Mouse (Mus musculus): ENCODE measurements at regions not wholly inside any gene's neighbourhood (a gene's known extent, or its start where the extent isn't known, plus 50 kb on each side); places are given as distances from the start of the nearest gene placed in this dataset.

- Histone ChIP-seq H3K9ac (replicated peaks; ENCODE audit: low read depth, low read length) (no peak overlapping the region), H3K4me1 (ENCODE audit: control insufficient read depth, insufficient read depth) (peaks cover 11% of the 10 kb centered on the region), H3K27me3 (ENCODE audit: control insufficient read depth, insufficient read depth, low read length) (no peaks in the 10 kb centered on the region), H3K4me3 (ENCODE audit: low read depth, low read length) (no peak overlapping the region), H3K27ac (ENCODE audit: low read depth) (no peak overlapping the region), H3K36me3 (replicated peaks; ENCODE audit: control insufficient read depth, insufficient read depth, low read length) (no peaks in the 10 kb centered on the region), H3K9me3 (replicated peaks; ENCODE audit: control insufficient read depth, low read length) (no peaks in the 10 kb centered on the region), H3K4me2 (ENCODE audit: low read depth, low read length) (no peak overlapping the region)
- no peak for TF ChIP-seq EP300 (IDR thresholded peaks at IDR 0.05; ENCODE audit: low read depth)
- no peak for TF ChIP-seq CTCF (IDR thresholded peaks at IDR 0.05; ENCODE audit: low read depth)
- 89% methylated on average over 6 of the region's 6 CpGs for WGBS
- ATAC-seq (ENCODE audit: insufficient read depth, low read depth) (no peak), DNase-seq (ENCODE audit: low spot score) (no peak)
These were observed 417.8 kb downstream of the Rps24 start for GRCm38 (mm10) chr14:24904712-24905111.

DNA sequence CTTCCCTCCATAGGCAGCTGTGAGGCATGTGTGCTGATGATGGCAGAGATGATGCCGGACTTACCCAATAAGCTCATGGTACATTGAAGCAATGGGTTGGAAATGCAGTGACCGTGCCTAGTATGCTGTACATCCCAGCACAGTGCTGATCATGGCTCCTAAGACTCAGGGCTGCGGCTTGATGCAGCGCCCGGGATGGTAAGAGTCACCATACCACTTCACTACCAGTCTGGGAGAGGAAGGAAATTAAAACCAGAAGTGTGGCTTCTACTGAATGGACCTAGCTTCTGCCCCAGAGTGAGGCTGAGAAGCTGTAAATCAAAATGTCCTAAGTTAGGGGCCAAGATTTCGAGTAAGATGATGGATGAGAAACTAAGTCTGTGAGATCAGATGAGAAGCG, 420.0 kb downstream of the Rps24 start:
- H3K27me3 ChIP-seq (ENCODE audit: control insufficient read depth, insufficient read depth, low read length), result no peaks in the 10 kb centered on the region
- WGBS, result 83% methylated on average over 7 of the region's 7 CpGs
- peaks cover 17% of the 10 kb centered on the region for H3K4me1 ChIP-seq (ENCODE audit: control insufficient read depth, insufficient read depth)
- ATAC-seq (ENCODE audit: insufficient read depth, low read depth) (no peak), DNase-seq (ENCODE audit: low spot score) (no peak)
- no peak overlapping the region for H3K4me3 ChIP-seq (ENCODE audit: low read depth, low read length)
- TF ChIP-seq CTCF (IDR thresholded peaks at IDR 0.05; ENCODE audit: low read depth) (no peak), EP300 (IDR thresholded peaks at IDR 0.05; ENCODE audit: low read depth) (no peak)
- no peaks in the 10 kb centered on the region for H3K36me3 ChIP-seq (replicated peaks; ENCODE audit: control insufficient read depth, insufficient read depth, low read length)
- no peak overlapping the region for H3K9ac ChIP-seq (replicated peaks; ENCODE audit: low read depth, low read length)
- H3K27ac ChIP-seq (ENCODE audit: low read depth), result no peak overlapping the region
- no peaks in the 10 kb centered on the region for H3K9me3 ChIP-seq (replicated peaks; ENCODE audit: control insufficient read depth, low read length)
- no peak overlapping the region for H3K4me2 ChIP-seq (ENCODE audit: low read depth, low read length)

- peaks cover 17% of the 10 kb centered on the region for H3K4me1 ChIP-seq (ENCODE audit: control insufficient read depth, insufficient read depth)
- 78% methylated on average over 4 of the region's 4 CpGs for WGBS
- H3K4me3 ChIP-seq (ENCODE audit: low read depth, low read length), result no peak overlapping the region
- H3K36me3 ChIP-seq (replicated peaks; ENCODE audit: control insufficient read depth, insufficient read depth, low read length), result no peaks in the 10 kb centered on the region
- TF ChIP-seq CTCF (IDR thresholded peaks at IDR 0.05; ENCODE audit: low read depth) (no peak), EP300 (IDR thresholded peaks at IDR 0.05; ENCODE audit: low read depth) (no peak)
- no peaks in the 10 kb centered on the region for H3K27me3 ChIP-seq (ENCODE audit: control insufficient read depth, insufficient read depth, low read length)
- no peak overlapping the region for H3K27ac ChIP-seq (ENCODE audit: low read depth)
- no peak overlapping the region for H3K4me2 ChIP-seq (ENCODE audit: low read depth, low read length)
- no peaks in the 10 kb centered on the region for H3K9me3 ChIP-seq (replicated peaks; ENCODE audit: control insufficient read depth, low read length)
- DNase-seq (ENCODE audit: low spot score), result no peak
- ATAC-seq (ENCODE audit: insufficient read depth, low read depth), result no peak
- H3K9ac ChIP-seq (replicated peaks; ENCODE audit: low read depth, low read length), result no peak overlapping the region
These were observed 421.5 kb downstream of the Rps24 start for GRCm38 (mm10) chr14:24908377-24908776.

- H3K36me3 ChIP-seq (replicated peaks; ENCODE audit: control insufficient read depth, insufficient read depth, low read length), result no peaks in the 10 kb centered on the region
- no peak for ATAC-seq (ENCODE audit: insufficient read depth, low read depth)
- TF ChIP-seq CTCF (IDR thresholded peaks at IDR 0.05; ENCODE audit: low read depth), result no peak
- peak; percentile 60 for DNase-seq (ENCODE audit: low spot score)
- H3K4me3 ChIP-seq (ENCODE audit: low read depth, low read length), result no peak overlapping the region
- H3K4me2 ChIP-seq (ENCODE audit: low read depth, low read length), result no peak overlapping the region
- H3K9ac ChIP-seq (replicated peaks; ENCODE audit: low read depth, low read length), result no peak overlapping the region
- no peaks in the 10 kb centered on the region for H3K9me3 ChIP-seq (replicated peaks; ENCODE audit: control insufficient read depth, low read length)
- peaks cover 13% of the 10 kb centered on the region for H3K4me1 ChIP-seq (ENCODE audit: control insufficient read depth, insufficient read depth)
- 23% methylated on average over 6 of the region's 6 CpGs for WGBS
- no peaks in the 10 kb centered on the region for H3K27me3 ChIP-seq (ENCODE audit: control insufficient read depth, insufficient read depth, low read length)
- H3K27ac ChIP-seq (ENCODE audit: low read depth), result peak overlapping the region; percentile 16; the same call in 1 of the 2 replicates
These were observed 424.7 kb downstream of the Rps24 start for GRCm38 (mm10) chr14:24911621-24912020.

DNA sequence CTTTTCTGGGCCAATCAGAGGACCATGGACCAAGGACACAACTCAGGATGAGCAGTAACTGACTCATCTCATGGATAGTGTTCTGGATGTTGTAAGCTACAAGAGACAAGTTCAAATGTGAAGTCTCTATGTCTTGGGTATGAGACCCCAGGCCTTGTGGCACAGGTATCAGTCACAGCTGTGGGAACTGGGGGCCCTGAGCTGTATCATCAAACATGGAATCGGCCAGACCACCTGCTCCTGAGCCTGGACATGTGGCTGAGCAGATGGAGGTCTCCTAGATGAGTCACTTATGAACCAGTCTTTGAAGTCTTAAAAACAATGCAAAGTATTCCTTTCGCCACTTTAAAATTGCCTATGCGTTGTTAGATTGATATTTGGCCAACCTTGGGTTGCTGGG, 432.1 kb downstream of the Rps24 start:
- no peak overlapping the region for H3K27ac ChIP-seq (ENCODE audit: low read depth)
- no peak overlapping the region for H3K4me2 ChIP-seq (ENCODE audit: low read depth, low read length)
- H3K9me3 ChIP-seq (replicated peaks; ENCODE audit: control insufficient read depth, low read length), result no peaks in the 10 kb centered on the region
- no peak for DNase-seq (ENCODE audit: low spot score)
- ATAC-seq (ENCODE audit: insufficient read depth, low read depth), result no peak
- no peak for TF ChIP-seq EP300 (IDR thresholded peaks at IDR 0.05; ENCODE audit: low read depth)
- no peak for TF ChIP-seq CTCF (IDR thresholded peaks at IDR 0.05; ENCODE audit: low read depth)
- H3K9ac ChIP-seq (replicated peaks; ENCODE audit: low read depth, low read length), result no peak overlapping the region
- no peaks in the 10 kb centered on the region for H3K27me3 ChIP-seq (ENCODE audit: control insufficient read depth, insufficient read depth, low read length)
- H3K36me3 ChIP-seq (replicated peaks; ENCODE audit: control insufficient read depth, insufficient read depth, low read length), result no peaks in the 10 kb centered on the region
- 82% methylated on average over 3 of the region's 3 CpGs for WGBS
- no peaks in the 10 kb centered on the region for H3K4me1 ChIP-seq (ENCODE audit: control insufficient read depth, insufficient read depth)
- H3K4me3 ChIP-seq (ENCODE audit: low read depth, low read length), result no peak overlapping the region

- ATAC-seq (ENCODE audit: insufficient read depth, low read depth) (no peak), DNase-seq (ENCODE audit: low spot score) (no peak)
- H3K27me3 ChIP-seq (ENCODE audit: control insufficient read depth, insufficient read depth, low read length), result no peaks in the 10 kb centered on the region
- H3K9ac ChIP-seq (replicated peaks; ENCODE audit: low read depth, low read length), result no peak overlapping the region
- H3K36me3 ChIP-seq (replicated peaks; ENCODE audit: control insufficient read depth, insufficient read depth, low read length), result no peaks in the 10 kb centered on the region
- no peak overlapping the region for H3K4me3 ChIP-seq (ENCODE audit: low read depth, low read length)
- no peak for TF ChIP-seq EP300 (IDR thresholded peaks at IDR 0.05; ENCODE audit: low read depth)
- TF ChIP-seq CTCF (IDR thresholded peaks at IDR 0.05; ENCODE audit: low read depth), result no peak
- H3K4me1 ChIP-seq (ENCODE audit: control insufficient read depth, insufficient read depth), result no peaks in the 10 kb centered on the region
- 85% methylated on average over 10 of the region's 10 CpGs for WGBS
- H3K27ac ChIP-seq (ENCODE audit: low read depth), result no peak overlapping the region
- no peak overlapping the region for H3K4me2 ChIP-seq (ENCODE audit: low read depth, low read length)
- no peaks in the 10 kb centered on the region for H3K9me3 ChIP-seq (replicated peaks; ENCODE audit: control insufficient read depth, low read length)
These were observed 435.1 kb downstream of the Rps24 start for GRCm38 (mm10) chr14:24922006-24922405.
